Mouse (Mus musculus) lung, postnatal 0 days (tissue): ENCODE measurements around the gene Prg4.

Experiments
- CTCF ChIP-seq: IDR thresholded peaks from 2 replicates; pipeline ENCODE4 v1.5.1; 2016; ENCODE audit warnings: antibody characterized with exemption, mild to moderate bottlenecking
- EP300 ChIP-seq: IDR thresholded peaks from 2 replicates; pipeline ENCODE4 v1.6.1; 2016; ENCODE audit warnings: antibody characterized with exemption, mild to moderate bottlenecking, control low read depth

DNA sequence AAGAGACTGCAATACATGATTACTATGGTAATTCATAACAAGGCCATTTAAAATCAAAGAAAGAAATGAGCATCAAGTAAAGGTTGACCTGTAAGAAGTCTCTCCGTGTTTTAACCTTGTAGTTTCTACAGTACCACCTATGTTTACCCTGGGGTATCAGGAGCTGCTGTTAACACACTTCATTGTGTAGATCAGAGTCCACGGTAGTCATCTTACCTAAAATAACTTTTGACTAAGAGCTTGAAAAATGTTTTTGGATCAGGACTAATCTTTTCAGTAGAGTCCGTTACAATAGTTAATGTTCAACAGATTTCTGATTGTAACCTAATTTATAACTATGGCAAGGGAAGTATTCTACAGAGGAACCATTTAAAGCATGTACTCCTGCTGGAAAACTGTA lies 61.4 kb downstream of the Prg4 start:
- no peak for TF ChIP-seq EP300
- TF ChIP-seq CTCF: no peak
